Mouse (Mus musculus) ES-Bruce4 (cell line): ENCODE results near the gene Fancg. TPM values are rescaled to one million over a fixed set of nuclear protein-coding genes. Genes with fewer than 3 reads are reported as not detected.
A peak's percentile ranks its signal among the peaks of the same experiment; 100 is the strongest.

Source experiments
- H3K27ac ChIP-seq: 2 replicates; pipeline ENCODE4 v1.5.1; 2012; ENCODE audit warnings: low read length, inconsistent platforms; ENCODE audit not compliant: insufficient read depth
- H3K27me3 ChIP-seq: 2 replicates; pipeline ENCODE4 v1.6.1; 2012; ENCODE audit warnings: mild to moderate bottlenecking, low read length, inconsistent platforms; ENCODE audit not compliant: control insufficient read depth, poor library complexity, insufficient read depth, severe bottlenecking
- H3K36me3 ChIP-seq: 2 replicates; pipeline ENCODE4 v1.6.1; 2012; ENCODE audit warnings: inconsistent platforms, mild to moderate bottlenecking, low read length, moderate library complexity; ENCODE audit not compliant: control insufficient read depth, poor library complexity, insufficient read depth, severe bottlenecking
- H3K4me1 ChIP-seq: one replicate; pipeline ENCODE4 v1.8.1; 2011; ENCODE audit warnings: low read length; ENCODE audit not compliant: control insufficient read depth, insufficient read depth
- H3K4me3 ChIP-seq: 2 replicates; pipeline ENCODE4 v1.5.1; 2011; ENCODE audit warnings: low read depth, mild to moderate bottlenecking, low read length
- H3K9ac ChIP-seq: 2 replicates; pipeline ENCODE4 v1.6.1; 2012; ENCODE audit warnings: low read depth, mild to moderate bottlenecking, inconsistent platforms; ENCODE audit not compliant: poor library complexity, severe bottlenecking
- H3K9me3 ChIP-seq: replicated peaks from 2 replicates; pipeline ENCODE4 v1.6.1; 2012; ENCODE audit warnings: mild to moderate bottlenecking, low read length, inconsistent platforms; ENCODE audit not compliant: control insufficient read depth, poor library complexity, insufficient read depth, severe bottlenecking
- CTCF ChIP-seq: IDR thresholded peaks from one replicate; pipeline ENCODE4 v1.8.1; 2011; ENCODE audit warnings: low read depth, low read length
- EP300 ChIP-seq: IDR thresholded peaks from 2 replicates; pipeline ENCODE4 v1.6.1; 2011; ENCODE audit warnings: low read depth, low read length; ENCODE audit not compliant: insufficient read depth
- POLR2A ChIP-seq: IDR thresholded peaks from one replicate; pipeline ENCODE4 v1.8.1; 2011; ENCODE audit warnings: low read length; ENCODE audit not compliant: insufficient read depth
- polyA plus RNA-seq: library from polyadenylated mRNA; stranded (reverse); fragments of >200 nt; gene quantifications from 2 replicates; pipeline ENCODE4 v1.2.4, GENCODE M21; 2011; ENCODE audit warnings: low read depth; ENCODE audit not compliant: missing spikeins, insufficient read depth, insufficient read length

The Fancg gene
- polyA plus RNA-seq, 1 experiment: 12.8 TPM

DNA sequence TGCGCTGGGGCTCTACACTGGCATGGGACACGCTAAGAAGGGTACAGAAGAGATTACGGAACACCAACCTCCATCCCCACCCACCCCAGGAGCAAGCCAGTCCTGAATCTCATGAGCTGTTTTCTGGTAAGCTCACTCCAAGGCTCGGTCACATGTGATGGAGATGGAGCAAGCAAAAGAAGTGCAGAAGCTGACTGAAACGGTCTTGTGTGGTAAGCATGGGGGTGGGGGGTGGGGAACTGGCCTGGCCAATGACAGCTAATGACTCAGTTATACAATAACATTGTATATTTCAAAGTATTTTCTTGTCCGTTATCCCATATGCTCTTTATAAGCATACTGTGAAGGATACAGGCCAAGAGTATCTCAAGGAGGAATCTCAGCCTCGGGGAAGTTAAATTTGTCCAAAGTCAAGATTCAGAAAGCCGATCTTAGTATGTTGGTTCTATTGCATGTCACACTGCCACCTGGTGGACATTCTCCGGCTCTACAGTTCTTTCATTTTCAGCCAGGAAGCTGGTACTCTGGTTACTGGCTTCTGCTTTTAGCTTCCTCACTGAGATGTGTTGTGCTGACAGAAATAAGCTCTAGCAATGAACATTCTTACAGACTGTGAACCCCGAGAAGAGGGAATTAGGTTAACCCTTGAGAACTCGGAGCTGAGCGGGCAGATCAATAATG is 45.1 kb downstream of the Fancg start:
- H3K4me3 ChIP-seq: no peak overlapping the region
- TF ChIP-seq EP300 (no peak), POLR2A (no peak), CTCF (no peak)
- H3K9ac ChIP-seq: no peak overlapping the region
- no peaks in the 10 kb centered on the region for H3K36me3 ChIP-seq
- no peaks in the 10 kb centered on the region for H3K4me1 ChIP-seq
- no peaks in the 10 kb centered on the region for H3K27me3 ChIP-seq
- H3K27ac ChIP-seq: no peak overlapping the region
- no peaks in the 10 kb centered on the region for H3K9me3 ChIP-seq

DNA sequence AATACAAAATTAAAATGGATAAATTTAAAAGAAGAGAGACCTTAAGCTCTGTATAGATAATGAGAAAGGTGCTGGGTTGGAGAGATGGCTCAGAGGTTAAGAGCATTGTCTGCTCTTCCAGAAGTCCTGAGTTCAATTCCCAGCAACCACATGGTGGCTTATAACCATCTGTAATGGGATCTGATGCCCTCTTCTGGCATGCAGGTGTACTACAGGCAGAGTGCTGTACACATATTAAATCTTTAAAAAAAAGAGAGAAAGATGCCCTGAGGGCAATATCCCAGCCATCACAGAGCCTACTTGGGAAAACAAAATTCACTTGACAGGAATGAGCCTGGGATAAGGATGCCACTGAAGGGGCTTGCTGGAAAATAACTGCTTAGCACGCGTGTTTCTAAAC is 46.8 kb downstream of the Fancg start:
- no peaks in the 10 kb centered on the region for H3K9me3 ChIP-seq
- no peaks in the 10 kb centered on the region for H3K27me3 ChIP-seq
- no peak overlapping the region for H3K27ac ChIP-seq
- no peaks in the 10 kb centered on the region for H3K36me3 ChIP-seq
- TF ChIP-seq POLR2A (no peak), CTCF (no peak), EP300 (no peak)
- H3K4me1 ChIP-seq: no peaks in the 10 kb centered on the region
- no peak overlapping the region for H3K9ac ChIP-seq
- no peak overlapping the region for H3K4me3 ChIP-seq

DNA sequence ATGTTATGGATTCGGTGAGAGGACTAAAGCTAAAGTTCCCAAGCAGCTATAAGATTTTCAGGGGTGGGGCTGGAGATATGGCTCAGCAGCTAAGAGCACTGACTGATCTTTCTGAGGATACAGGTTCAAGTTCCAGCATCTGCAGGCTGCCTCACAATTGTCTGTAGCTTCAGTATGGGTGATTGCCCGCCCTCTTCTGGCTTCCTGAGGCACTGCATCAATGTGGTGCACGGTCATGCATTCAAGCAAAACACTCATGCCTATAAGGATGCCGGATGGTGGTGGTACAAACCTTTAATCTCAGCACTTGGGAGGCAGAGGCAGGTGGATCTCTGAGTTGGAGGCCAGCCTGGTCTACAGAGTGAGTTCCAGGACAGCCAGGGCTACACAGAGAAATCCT is 48.7 kb downstream of the Fancg start:
- H3K36me3 ChIP-seq: no peaks in the 10 kb centered on the region
- peak; percentile 84 for TF ChIP-seq CTCF
- no peak for TF ChIP-seq POLR2A
- H3K27me3 ChIP-seq: no peaks in the 10 kb centered on the region
- H3K9me3 ChIP-seq: no peaks in the 10 kb centered on the region
- H3K9ac ChIP-seq: no peak overlapping the region
- no peak overlapping the region for H3K4me3 ChIP-seq
- H3K4me1 ChIP-seq: no peaks in the 10 kb centered on the region
- H3K27ac ChIP-seq: no peak overlapping the region

- Histone ChIP-seq H3K27me3 (no peaks in the 10 kb centered on the region), H3K4me3 (no peak overlapping the region), H3K4me1 (no peaks in the 10 kb centered on the region), H3K27ac (no peak overlapping the region), H3K9me3 (no peaks in the 10 kb centered on the region), H3K9ac (no peak overlapping the region), H3K36me3 (no peaks in the 10 kb centered on the region)
- TF ChIP-seq EP300: no peak
Measured at GRCm38 (mm10) chr4:42959382-42959781, 50.9 kb downstream of the Fancg start.

GRCm38 (mm10) chr4:42958942-42959341 is 51.4 kb downstream of the Fancg start:
- H3K4me1 ChIP-seq: no peaks in the 10 kb centered on the region
- no peak overlapping the region for H3K4me3 ChIP-seq
- no peak for TF ChIP-seq EP300
- TF ChIP-seq POLR2A: no peak
- TF ChIP-seq CTCF: no peak
- H3K27me3 ChIP-seq: no peaks in the 10 kb centered on the region
- no peak overlapping the region for H3K27ac ChIP-seq
- H3K9ac ChIP-seq: no peak overlapping the region
- H3K36me3 ChIP-seq: no peaks in the 10 kb centered on the region
- no peaks in the 10 kb centered on the region for H3K9me3 ChIP-seq

DNA sequence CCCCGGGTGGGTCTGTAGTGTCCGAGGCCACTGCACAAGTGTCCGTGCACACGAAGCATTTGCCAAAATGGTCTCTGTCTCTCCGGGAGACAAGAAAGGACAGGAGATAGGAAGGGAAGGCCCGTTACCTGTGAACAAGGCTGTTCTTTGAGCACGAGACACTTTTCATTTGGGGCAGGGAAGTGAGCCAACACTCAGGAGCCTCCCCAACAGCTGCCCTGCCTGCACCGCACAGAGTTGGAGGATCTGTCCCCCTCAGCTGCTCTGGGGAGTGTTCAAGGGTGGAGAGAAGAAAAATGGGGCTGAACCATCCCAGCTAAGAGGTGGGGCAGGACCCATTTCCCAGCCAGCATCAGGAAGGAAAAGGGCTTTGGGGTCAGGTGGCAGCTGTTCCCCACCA is 52.3 kb downstream of the Fancg start:
- peaks cover 2% of the 10 kb centered on the region for H3K4me1 ChIP-seq
- no peaks in the 10 kb centered on the region for H3K27me3 ChIP-seq
- H3K4me3 ChIP-seq: no peak overlapping the region
- no peak overlapping the region for H3K27ac ChIP-seq
- TF ChIP-seq EP300 (no peak), CTCF (no peak), POLR2A (no peak)
- H3K9me3 ChIP-seq: no peaks in the 10 kb centered on the region
- H3K36me3 ChIP-seq: no peaks in the 10 kb centered on the region
- H3K9ac ChIP-seq: no peak overlapping the region
